In genomic region chr9:121830956-121831293, GRCm38 (mm10) we compare ENCODE assay signal across 8 mouse cellular contexts. TPM values are rescaled to one million over a fixed set of nuclear protein-coding genes. Genes with fewer than 3 reads are reported as not detected.
DNase-seq lines count a peak whose midpoint lies in the region; ATAC-seq and TF ChIP-seq lines count a peak whose summit lies in the region.

No protein-coding gene starts in this region.

- no peak for TF ChIP-seq POLR2A in thymus, adult 2 months (IDR thresholded peaks at IDR 0.05; ENCODE audit: control insufficient read depth, extremely low read depth, insufficient read depth, low read length, poor library complexity)

- H3K9ac ChIP-seq in liver, postnatal 0 days (replicated peaks), result no peak overlapping the region

- TF ChIP-seq EP300 in liver, postnatal 0 days (IDR thresholded peaks at IDR 0.05; ENCODE audit: low read depth), result no peak

- no peaks in the 10 kb centered on the region for H3K4me1 ChIP-seq in liver, postnatal 0 days (ENCODE audit: insufficient read depth)
- no peaks in the 10 kb centered on the region for H3K4me1 ChIP-seq in thymus, adult 2 months (replicated peaks; ENCODE audit: control insufficient read depth, insufficient read depth, low read length)

- H3K9me3 ChIP-seq in liver, postnatal 0 days (ENCODE audit: low read length), result no peaks in the 10 kb centered on the region

- 0 out of 2 replicates have a peak, but pooled peaks have one; percentile 27 for ATAC-seq in liver, postnatal 0 days
- peak; percentile 58; the same call in 1 of the 2 replicates for ATAC-seq in neutrophil, adult 5-6 weeks (ENCODE audit: extremely low read depth, insufficient number of reproducible peaks, low FRiP score, poor library complexity, severe bottlenecking)

- H3K4me2 ChIP-seq in liver, postnatal 0 days (ENCODE audit: low read depth, low read length), result no peak overlapping the region

- no peaks in the 10 kb centered on the region for H3K27me3 ChIP-seq in liver, postnatal 0 days (ENCODE audit: insufficient read depth, low read length)
- no peaks in the 10 kb centered on the region for H3K27me3 ChIP-seq in thymus, adult 2 months (ENCODE audit: control insufficient read depth, insufficient read depth, low read length)

- H3K27ac ChIP-seq in liver, postnatal 0 days (ENCODE audit: low read depth), result no peak overlapping the region
- H3K27ac ChIP-seq in thymus, adult 2 months (ENCODE audit: control insufficient read depth, insufficient read depth, low read length), result no peak overlapping the region

- no peaks in the 10 kb centered on the region for H3K36me3 ChIP-seq in liver, postnatal 0 days (replicated peaks; ENCODE audit: insufficient read depth, low read length)
- H3K36me3 ChIP-seq in thymus, adult 2 months (ENCODE audit: control insufficient read depth, insufficient read depth, low read length), result no peaks in the 10 kb centered on the region

- DNase-seq in A20 (ENCODE audit: low read depth, low spot score), result peak; percentile 77
- DNase-seq in T-cell, adult 2 months (ENCODE audit: low spot score), result peak; percentile 60
- DNase-seq in cerebellum, postnatal 4 days (ENCODE audit: low spot score in 2 of 2), result peak; percentile 67 to 88
- peak; percentile 68 to 82 for DNase-seq in gastrocnemius, postnatal 4 days (ENCODE audit: low spot score in 2 of 2)
- DNase-seq in kidney, postnatal 25 days, result peak; percentile 74 to 90
- DNase-seq in liver, postnatal 0 days, result peak; percentile 83
- peak; percentile 73 for DNase-seq in thymus, adult 2 months

- TF ChIP-seq CTCF in liver, postnatal 0 days (IDR thresholded peaks at IDR 0.05; ENCODE audit: low read depth), result peak; percentile 90
- peak; percentile 75; the same call in 1 of the 2 replicates for TF ChIP-seq CTCF in thymus, adult 2 months (IDR thresholded peaks at IDR 0.05; ENCODE audit: borderline replicate concordance, control insufficient read depth, extremely low read depth, insufficient read depth, low read length, poor library complexity)

- 28% methylated on average over 6 of the region's 6 CpGs for WGBS in liver, postnatal 0 days (ENCODE audit: insufficient replicate concordance)
- WGBS in thymus, adult 2 months, result 30% methylated on average over 6 of the region's 6 CpGs

- H3K4me3 ChIP-seq in liver, postnatal 0 days (ENCODE audit: low read depth, low read length), result no peak overlapping the region
- H3K4me3 ChIP-seq in thymus, adult 2 months (ENCODE audit: control insufficient read depth, insufficient read depth, low read length), result no peak overlapping the region

RNA-seq across cellular contexts. Expression of gene Ccdc13, which starts 8.3 kb away (rescaled TPM):
- under 1 TPM in 1 of 2 experiments, not detected in 1; 0.88 TPM for total RNA-seq in gastrocnemius, postnatal 4 days (2021)
- polyA plus RNA-seq in liver, postnatal 0 days (2015; fragmentation: Nextera tagmentation; extraction: Ambion mirVana), result not detected in 2 replicates
- total RNA-seq in neutrophil, adult 5-6 weeks (2017), result 0.25 TPM in 1 of 2 replicates, not detected in the other
- 0.18 and 0.34 TPM in 2 replicates for polyA plus RNA-seq in thymus, adult 2 months (2012; rRNA removed)

RNA-seq across cellular contexts. Expression of gene Higd1a, which starts 27.2 kb away (rescaled TPM):
- total RNA-seq in gastrocnemius, postnatal 4 days (2021), result 10 to 100 TPM; 61.4 to 67.0 TPM
- polyA plus RNA-seq in liver, postnatal 0 days (2015; fragmentation: Nextera tagmentation; extraction: Ambion mirVana), result 126 and 134 TPM in 2 replicates
- total RNA-seq in neutrophil, adult 5-6 weeks (2017), result 7.2 and 15.2 TPM in 2 replicates
- 9.1 and 17.6 TPM in 2 replicates for polyA plus RNA-seq in thymus, adult 2 months (2012; rRNA removed)

RNA-seq across cellular contexts. Expression of gene Hhatl, which starts 38.6 kb away (rescaled TPM):
- total RNA-seq in gastrocnemius, postnatal 4 days (2021), result 100 to 1,000 TPM; 164 to 169 TPM
- 0.73 TPM in 1 of 2 replicates, not detected in the other for polyA plus RNA-seq in liver, postnatal 0 days (2015; fragmentation: Nextera tagmentation; extraction: Ambion mirVana)
- not detected in 2 replicates for total RNA-seq in neutrophil, adult 5-6 weeks (2017)
- polyA plus RNA-seq in thymus, adult 2 months (2012; rRNA removed), result 1.1 and 12.5 TPM in 2 replicates

RNA-seq across cellular contexts. Expression of gene Klhl40, which starts 53.5 kb away (rescaled TPM):
- total RNA-seq in gastrocnemius, postnatal 4 days (2021), result 100 to 1,000 TPM; 143 TPM
- polyA plus RNA-seq in liver, postnatal 0 days (2015; fragmentation: Nextera tagmentation; extraction: Ambion mirVana), result 0.13 and 0.81 TPM in 2 replicates
- total RNA-seq in neutrophil, adult 5-6 weeks (2017), result not detected in 2 replicates
- 0.89 and 0.93 TPM in 2 replicates for polyA plus RNA-seq in thymus, adult 2 months (2012; rRNA removed)

Comparison
In these comparisons a context has a peak if more than half of its experiments do, and no peak if none do; other contexts are left out.
1. RNA of gene Hhatl, which starts 38.6 kb away (total RNA-seq): 164 to 169 TPM in gastrocnemius, postnatal 4 days; not detected in neutrophil, adult 5-6 weeks; every median in the first group is over 100 times any median in the second.
2. Peak in every context shown above with its lines, with median percentiles within 50 percentile points of each other: DNase-seq.